Mouse (Mus musculus) bone marrow, adult 2 months (tissue): ENCODE data around the gene Adamts1. TPM values are rescaled to one million over a fixed set of nuclear protein-coding genes. Genes with fewer than 3 reads are reported as not detected.

Experiments
- H3K27ac ChIP-seq: fragments of 200-500 bp; 2 replicates; pipeline ENCODE4 v1.5.1; 2012; ENCODE audit warnings: low read depth, mild to moderate bottlenecking, control low read depth, inconsistent platforms, low read length; ENCODE audit not compliant: control insufficient read depth, poor library complexity, insufficient read depth
- H3K4me1 ChIP-seq: fragments of 200-500 bp; 2 replicates; pipeline ENCODE4 v1.6.1; 2011; ENCODE audit warnings: low read length; ENCODE audit not compliant: control insufficient read depth, insufficient read depth
- H3K4me3 ChIP-seq: fragments of 200-500 bp; replicated peaks from 2 replicates; pipeline ENCODE3; 2011; ENCODE audit warnings: mild to moderate bottlenecking, low read depth, low read length, control low read depth; ENCODE audit not compliant: control insufficient read depth
- CTCF ChIP-seq: fragments of 200-500 bp; IDR thresholded peaks from 2 replicates; pipeline ENCODE4 v1.5.1; 2011; ENCODE audit warnings: low read length, control low read depth; ENCODE audit not compliant: control insufficient read depth, insufficient read depth
- POLR2A ChIP-seq: fragments of 200-500 bp; IDR thresholded peaks from 2 replicates; pipeline ENCODE4 v1.6.1; 2011; ENCODE audit warnings: low read depth, mild to moderate bottlenecking, control low read depth, low read length, borderline replicate concordance; ENCODE audit not compliant: control insufficient read depth
- WGBS: fragments of 180-500 bp; shearing (Covaris S2); methylation state at CpG from one replicate; pipeline ENCODE4 v1.1.7; 2018; 5-methylcytosine and 5-hydroxymethylcytosine counted together
- polyA plus RNA-seq: library from polyadenylated mRNA; stranded (reverse); fragments of >200 nt; gene quantifications from 2 replicates; pipeline ENCODE4 v1.2.4, GENCODE M21; 2011; ENCODE audit warnings: low replicate concordance; ENCODE audit not compliant: missing spikeins, insufficient read depth, insufficient read length

The Adamts1 gene
- polyA plus RNA-seq, 1 experiment = 2.7 TPM

GRCm38 (mm10) chr16:85760961-85761580 lies 41.8 kb downstream of the Adamts1 start:
- H3K4me3 ChIP-seq = no peak overlapping the region
- H3K4me1 ChIP-seq = no peaks in the 10 kb centered on the region
- WGBS = 50% methylated on average over 7 of the region's 7 CpGs
- no peak overlapping the region for H3K27ac ChIP-seq
- no peak for TF ChIP-seq POLR2A
- TF ChIP-seq CTCF = no peak

GRCm38 (mm10) chr16:85756101-85756819 lies 46.7 kb downstream of the Adamts1 start:
- WGBS = 65% methylated on average over 14 of the region's 14 CpGs
- no peak overlapping the region for H3K27ac ChIP-seq
- no peaks in the 10 kb centered on the region for H3K4me1 ChIP-seq
- H3K4me3 ChIP-seq = no peak overlapping the region
- no peak for TF ChIP-seq CTCF
- no peak for TF ChIP-seq POLR2A

- 80% methylated on average over 6 of the region's 6 CpGs for WGBS
- TF ChIP-seq POLR2A (no peak), CTCF (no peak)
- H3K4me1 ChIP-seq = no peaks in the 10 kb centered on the region
- H3K4me3 ChIP-seq = no peak overlapping the region
- no peak overlapping the region for H3K27ac ChIP-seq
Measured at GRCm38 (mm10) chr16:85749335-85749734, 53.6 kb downstream of the Adamts1 start.

- H3K4me1 ChIP-seq = no peaks in the 10 kb centered on the region
- WGBS = 84% methylated on average over 16 of the region's 16 CpGs
- TF ChIP-seq POLR2A (no peak), CTCF (no peak)
- no peak overlapping the region for H3K27ac ChIP-seq
- H3K4me3 ChIP-seq = no peak overlapping the region
Measured at GRCm38 (mm10) chr16:85747589-85748360, 55.1 kb downstream of the Adamts1 start.

GRCm38 (mm10) chr16:85746386-85746785 lies 56.5 kb downstream of the Adamts1 start:
- 86% methylated on average over 3 of the region's 3 CpGs for WGBS

More at GRCm38 (mm10) chr16:85746386-85746785, 56.5 kb downstream of the Adamts1 start:
- Histone ChIP-seq H3K4me1 (no peaks in the 10 kb centered on the region), H3K4me3 (no peak overlapping the region), H3K27ac (no peak overlapping the region)
- TF ChIP-seq CTCF = no peak
- TF ChIP-seq POLR2A = no peak

Other genes starting within 250 kb of the Adamts1 start
- 0.37 and 0.59 TPM in 2 replicates for gene Cyyr1, start 249.7 kb downstream of the Adamts1 start, polyA plus RNA-seq
- 1.2 and 3.6 TPM in 2 replicates for gene Adamts5, start 98.7 kb upstream of the Adamts1 start, polyA plus RNA-seq